Mouse (Mus musculus) neural tube, embryonic 13.5 days (tissue): ENCODE data around the gene Fryl. TPM values are rescaled to one million over a fixed set of nuclear protein-coding genes. Genes with fewer than 3 reads are reported as not detected.

Experiments used
- ATAC-seq: fragments of 200-750 bp; cut with Nextera tagmentation; 2 replicates; pipeline ENCODE4 v1.8.0; 2017; ENCODE audit warnings: low read depth, mild to moderate bottlenecking, moderate TSS enrichment, moderate library complexity
- H3K27ac ChIP-seq: fragments of 300-500 bp; sonication (generic); replicated peaks from 2 replicates; pipeline ENCODE4 v1.5.1; 2015; ENCODE audit warnings: moderate library complexity, mild to moderate bottlenecking, inconsistent platforms
- H3K27me3 ChIP-seq: fragments of 300-500 bp; sonication (generic); 2 replicates; pipeline ENCODE4 v1.6.1; 2015; ENCODE audit warnings: mild to moderate bottlenecking, inconsistent platforms
- H3K36me3 ChIP-seq: fragments of 300-500 bp; sonication (generic); 2 replicates; pipeline ENCODE4 v1.6.1; 2015; ENCODE audit warnings: mild to moderate bottlenecking, inconsistent platforms
- H3K4me1 ChIP-seq: fragments of 300-500 bp; sonication (generic); replicated peaks from 2 replicates; pipeline ENCODE4 v1.6.1; 2015; ENCODE audit warnings: inconsistent platforms
- H3K4me2 ChIP-seq: fragments of 300-500 bp; sonication (generic); 2 replicates; pipeline ENCODE4 v1.6.1; 2015; ENCODE audit warnings: inconsistent platforms, mild to moderate bottlenecking, moderate library complexity
- H3K4me3 ChIP-seq: fragments of 300-500 bp; sonication (generic); 2 replicates; pipeline ENCODE4 v1.5.1; 2015; ENCODE audit warnings: mild to moderate bottlenecking, inconsistent platforms
- H3K9ac ChIP-seq: fragments of 300-500 bp; sonication (generic); 2 replicates; pipeline ENCODE4 v1.6.1; 2015; ENCODE audit warnings: moderate library complexity, mild to moderate bottlenecking, inconsistent platforms
- H3K9me3 ChIP-seq: fragments of 300-500 bp; sonication (generic); 2 replicates; pipeline ENCODE4 v1.6.1; 2016; ENCODE audit warnings: inconsistent platforms
- WGBS: fragments of 180-500 bp; shearing (Covaris S2); methylation state at CpG from one replicate; pipeline ENCODE4 v1.1.7; 2015; 5-methylcytosine and 5-hydroxymethylcytosine counted together
- polyA plus RNA-seq: library from polyadenylated mRNA; unstranded; fragments of >200 nt; fragmentation: Nextera tagmentation; extraction: Ambion mirVana; gene quantifications from 2 replicates; pipeline ENCODE4 v1.2.1, GENCODE M21; 2015

Gene Fryl
- polyA plus RNA-seq, 1 experiment from 2014 or later, result 41.5 TPM

DNA sequence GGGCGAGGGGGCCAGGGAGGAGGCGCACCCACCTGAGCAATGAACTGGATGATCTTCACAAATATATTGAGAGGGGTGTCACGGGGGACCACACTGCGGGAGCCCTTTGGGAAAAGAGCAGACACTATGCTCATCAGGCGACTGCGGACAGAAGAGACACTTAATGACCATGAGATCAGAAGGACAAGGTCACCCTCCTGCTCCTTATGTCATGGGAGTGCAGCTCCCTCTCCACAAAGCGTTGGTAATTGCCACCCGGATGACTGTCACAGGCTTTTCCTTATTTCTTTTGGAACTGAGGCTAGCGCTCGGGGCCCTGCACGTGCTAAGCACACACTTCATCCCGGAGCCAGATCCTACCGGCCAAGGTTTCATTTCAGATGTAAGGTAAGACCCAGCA, 144.1 kb downstream of the Fryl start:
- H3K4me2 ChIP-seq, result no peak overlapping the region

DNA sequence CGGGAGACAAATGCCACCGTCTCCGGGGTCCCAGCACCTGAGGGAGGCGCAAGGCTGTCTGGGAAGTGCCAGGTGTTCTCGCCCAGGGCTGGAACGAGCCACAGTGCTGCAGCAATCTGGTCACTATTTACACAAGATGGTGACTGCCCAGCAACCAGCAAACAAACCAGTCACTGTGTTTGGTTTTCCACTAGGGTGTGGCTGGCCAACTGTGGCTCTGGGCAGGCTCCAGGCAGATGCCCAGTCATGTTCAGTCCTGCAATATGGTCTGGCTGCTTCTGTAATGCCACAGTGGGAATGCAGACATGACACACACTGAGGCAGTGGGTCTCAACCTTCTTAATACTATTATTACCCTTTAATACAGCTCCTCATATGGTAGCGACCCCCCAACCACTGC, 152.8 kb downstream of the Fryl start:
- H3K27ac ChIP-seq, result no peak overlapping the region
- no peaks in the 10 kb centered on the region for H3K27me3 ChIP-seq
- ATAC-seq, result no peak
- H3K4me3 ChIP-seq, result no peak overlapping the region
- no peak overlapping the region for H3K4me2 ChIP-seq
- 92% methylated on average over 7 of the region's 7 CpGs for WGBS
- no peaks in the 10 kb centered on the region for H3K4me1 ChIP-seq
- peaks cover 74% of the 10 kb centered on the region for H3K36me3 ChIP-seq
- H3K9me3 ChIP-seq, result no peaks in the 10 kb centered on the region
- no peak overlapping the region for H3K9ac ChIP-seq

More for the DNA sequence above, 144.1 kb downstream of the Fryl start:
- peaks cover 60% of the 10 kb centered on the region for H3K36me3 ChIP-seq
- H3K9me3 ChIP-seq, result no peaks in the 10 kb centered on the region
- no peak overlapping the region for H3K4me3 ChIP-seq
- no peak overlapping the region for H3K27ac ChIP-seq
- H3K9ac ChIP-seq, result no peak overlapping the region
- no peaks in the 10 kb centered on the region for H3K4me1 ChIP-seq
- H3K27me3 ChIP-seq, result no peaks in the 10 kb centered on the region
- WGBS, result 88% methylated on average over 13 of the region's 13 CpGs
- no peak for ATAC-seq

DNA sequence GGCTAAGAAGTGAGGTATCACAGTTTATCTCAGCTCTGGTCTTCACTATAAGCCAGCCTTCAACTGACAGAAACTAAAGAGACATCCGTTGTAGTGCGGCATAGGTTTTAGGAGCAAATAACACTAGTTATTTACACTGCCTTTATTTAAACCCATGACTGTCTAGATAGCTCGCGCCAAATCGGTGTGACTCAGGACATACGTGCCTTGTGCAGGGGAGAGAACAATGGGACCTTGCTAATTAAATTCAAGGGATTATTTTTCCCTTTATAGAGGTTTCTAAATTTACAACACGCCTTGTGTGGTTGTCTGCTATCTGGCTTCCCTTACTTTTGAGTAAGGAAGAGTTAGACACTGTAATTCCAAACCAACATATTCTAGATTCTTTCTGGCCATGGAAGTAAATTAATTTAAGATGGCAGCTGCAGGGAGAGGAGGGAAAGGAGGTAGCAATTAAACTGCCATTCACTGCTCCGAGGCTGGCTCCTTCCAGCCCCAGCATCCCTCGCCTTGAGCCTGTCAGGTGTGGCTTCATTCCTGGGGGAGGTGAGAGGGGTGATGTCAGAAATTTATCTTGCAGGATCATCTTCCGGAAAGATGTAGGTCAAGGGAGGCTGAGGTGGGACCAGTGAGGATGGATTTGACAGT, 154.0 kb downstream of the Fryl start:
- H3K27ac ChIP-seq, result 0 out of 2 replicates have a peak overlapping the region, but pooled peaks have one; percentile 0
- H3K4me1 ChIP-seq, result no peaks in the 10 kb centered on the region
- H3K4me3 ChIP-seq, result no peak overlapping the region
- ATAC-seq, result no peak
- H3K4me2 ChIP-seq, result no peak overlapping the region
- no peak overlapping the region for H3K9ac ChIP-seq
- 68% methylated on average over 10 of the region's 10 CpGs for WGBS
- H3K36me3 ChIP-seq, result peaks cover 74% of the 10 kb centered on the region
- H3K9me3 ChIP-seq, result no peaks in the 10 kb centered on the region
- no peaks in the 10 kb centered on the region for H3K27me3 ChIP-seq

DNA sequence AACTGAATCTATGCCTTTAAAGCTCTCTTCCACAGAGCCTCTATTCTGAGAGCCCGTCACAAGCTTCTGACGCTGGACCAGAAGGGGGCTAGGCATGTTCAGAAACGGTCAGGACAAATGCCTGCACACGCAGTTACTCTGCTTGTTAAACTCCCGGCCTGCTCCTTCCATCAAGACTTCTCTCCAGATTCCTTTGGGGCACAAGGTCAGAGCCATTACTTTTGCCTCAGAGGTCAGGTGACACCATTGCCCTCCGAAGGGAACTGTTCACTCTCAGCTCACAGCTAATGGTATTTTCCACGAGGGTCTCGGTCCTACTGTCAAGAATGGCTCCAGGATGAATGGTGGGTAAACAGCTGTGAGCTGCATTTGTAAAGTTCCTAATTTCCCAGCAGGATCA, 164.2 kb downstream of the Fryl start:
- no peak overlapping the region for H3K27ac ChIP-seq
- H3K4me3 ChIP-seq, result no peak overlapping the region
- H3K36me3 ChIP-seq, result peaks cover 90% of the 10 kb centered on the region
- peaks cover 5% of the 10 kb centered on the region; the same call in 1 of the 2 replicates for H3K4me1 ChIP-seq
- no peaks in the 10 kb centered on the region for H3K27me3 ChIP-seq
- H3K4me2 ChIP-seq, result no peak overlapping the region
- H3K9me3 ChIP-seq, result no peaks in the 10 kb centered on the region
- ATAC-seq, result no peak
- 60% methylated on average over 8 of the region's 8 CpGs for WGBS
- H3K9ac ChIP-seq, result no peak overlapping the region

DNA sequence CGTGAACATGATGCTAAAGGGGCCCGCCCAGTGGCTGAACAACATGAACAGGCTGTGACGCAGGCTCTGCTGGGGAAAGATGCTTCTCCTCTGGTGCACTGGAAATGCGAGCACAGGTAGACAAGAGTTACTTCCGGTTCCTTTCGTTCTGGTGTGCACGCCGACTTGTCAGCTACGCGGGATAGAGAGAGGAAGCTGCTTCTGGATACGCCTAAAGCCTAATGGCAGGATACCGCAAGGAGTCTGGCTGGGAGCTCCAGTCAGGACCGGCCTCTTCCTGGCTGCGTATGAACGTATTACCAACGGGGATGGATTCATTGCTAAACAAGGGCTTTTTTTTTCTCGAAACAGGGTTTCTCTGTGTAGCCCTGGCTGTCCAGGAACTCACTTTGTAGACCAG, 167.3 kb downstream of the Fryl start:
- no peaks in the 10 kb centered on the region for H3K9me3 ChIP-seq
- no peak overlapping the region for H3K27ac ChIP-seq
- no peak for ATAC-seq
- no peak overlapping the region for H3K4me2 ChIP-seq
- H3K27me3 ChIP-seq, result no peaks in the 10 kb centered on the region
- H3K4me1 ChIP-seq, result peaks cover 4% of the 10 kb centered on the region; the same call in 1 of the 2 replicates
- no peak overlapping the region for H3K9ac ChIP-seq
- no peak overlapping the region for H3K4me3 ChIP-seq
- H3K36me3 ChIP-seq, result peaks cover 81% of the 10 kb centered on the region
- WGBS, result 97% methylated on average over 17 of the region's 17 CpGs

DNA sequence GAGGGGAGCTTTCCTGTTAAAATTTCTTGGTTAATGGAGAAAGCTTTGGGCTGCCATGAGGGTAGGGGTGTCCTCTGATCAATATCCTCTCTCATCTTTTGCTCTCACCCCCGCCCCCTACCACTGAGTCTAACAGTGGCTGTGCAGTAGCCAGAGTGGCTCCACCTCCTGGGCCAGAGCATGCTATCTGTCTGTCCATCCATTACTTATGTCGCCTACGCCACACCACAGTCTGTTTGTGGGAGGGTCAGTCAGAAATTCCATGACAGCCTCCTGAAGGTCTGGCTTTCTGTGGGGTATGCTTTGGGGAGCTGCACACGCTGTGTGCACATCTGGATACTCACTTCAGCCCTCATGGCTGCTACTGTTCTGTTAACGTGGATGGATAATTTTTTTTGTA, 174.9 kb downstream of the Fryl start:
- Histone ChIP-seq H3K27ac (no peak overlapping the region), H3K27me3 (no peaks in the 10 kb centered on the region)

DNA sequence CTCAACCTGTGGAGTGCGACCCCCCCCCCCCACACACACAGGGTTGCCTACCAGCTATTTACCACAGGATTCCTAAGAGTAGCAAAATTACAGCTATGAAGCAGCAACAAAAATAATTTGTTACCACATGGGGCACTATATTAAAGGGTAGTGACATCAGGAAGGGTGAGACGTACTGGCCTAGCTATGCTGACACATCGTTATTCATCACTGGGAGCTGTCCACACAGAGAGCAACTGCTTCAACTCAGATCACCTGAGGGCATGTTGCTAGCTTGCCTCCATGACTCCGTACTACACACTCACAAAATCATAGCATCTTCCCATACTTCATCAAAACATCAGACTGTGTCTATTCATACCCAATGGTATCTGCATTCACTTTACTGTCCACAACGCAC, 176.6 kb downstream of the Fryl start:
- Histone ChIP-seq H3K27me3 (no peaks in the 10 kb centered on the region), H3K36me3 (peaks cover 86% of the 10 kb centered on the region), H3K9ac (no peak overlapping the region), H3K4me2 (no peak overlapping the region), H3K27ac (no peak overlapping the region), H3K4me3 (no peak overlapping the region), H3K9me3 (no peaks in the 10 kb centered on the region), H3K4me1 (no peaks in the 10 kb centered on the region)
- no peak for ATAC-seq
- WGBS, result 88% methylated on average over 5 of the region's 5 CpGs

More for the DNA sequence above, 174.9 kb downstream of the Fryl start:
- H3K4me1 ChIP-seq, result no peaks in the 10 kb centered on the region
- H3K4me3 ChIP-seq, result no peak overlapping the region
- H3K4me2 ChIP-seq, result no peak overlapping the region
- ATAC-seq, result no peak
- WGBS, result 96% methylated on average over 5 of the region's 5 CpGs
- H3K9ac ChIP-seq, result no peak overlapping the region
- H3K9me3 ChIP-seq, result no peaks in the 10 kb centered on the region
- H3K36me3 ChIP-seq, result peaks cover 78% of the 10 kb centered on the region

DNA sequence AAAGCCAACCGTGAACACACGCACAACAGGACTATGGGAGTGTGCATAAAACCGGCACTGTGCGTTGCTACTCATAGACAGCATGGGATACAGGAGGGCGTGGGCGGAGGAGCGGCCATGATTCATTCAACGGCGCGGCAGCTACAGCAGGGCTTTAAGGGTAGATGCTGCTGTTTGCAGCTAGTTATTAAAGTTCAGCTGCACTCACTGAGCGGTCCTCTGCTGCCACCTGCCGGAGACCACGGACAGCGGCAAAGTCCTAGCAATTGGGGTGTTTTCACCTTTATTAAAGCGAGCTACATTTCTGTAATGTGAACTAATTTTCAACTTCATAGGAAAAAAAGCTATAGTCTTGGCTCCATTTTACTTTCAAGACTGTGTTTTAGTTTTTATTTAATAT, 185.1 kb downstream of the Fryl start:
- Histone ChIP-seq H3K4me2 (no peak overlapping the region), H3K27me3 (no peaks in the 10 kb centered on the region), H3K36me3 (peaks cover 90% of the 10 kb centered on the region), H3K9me3 (no peaks in the 10 kb centered on the region), H3K4me3 (no peak overlapping the region), H3K4me1 (peaks cover 4% of the 10 kb centered on the region), H3K9ac (no peak overlapping the region), H3K27ac (no peak overlapping the region)
- 36% methylated on average over 15 of the region's 15 CpGs for WGBS
- peak; percentile 62 for ATAC-seq

DNA sequence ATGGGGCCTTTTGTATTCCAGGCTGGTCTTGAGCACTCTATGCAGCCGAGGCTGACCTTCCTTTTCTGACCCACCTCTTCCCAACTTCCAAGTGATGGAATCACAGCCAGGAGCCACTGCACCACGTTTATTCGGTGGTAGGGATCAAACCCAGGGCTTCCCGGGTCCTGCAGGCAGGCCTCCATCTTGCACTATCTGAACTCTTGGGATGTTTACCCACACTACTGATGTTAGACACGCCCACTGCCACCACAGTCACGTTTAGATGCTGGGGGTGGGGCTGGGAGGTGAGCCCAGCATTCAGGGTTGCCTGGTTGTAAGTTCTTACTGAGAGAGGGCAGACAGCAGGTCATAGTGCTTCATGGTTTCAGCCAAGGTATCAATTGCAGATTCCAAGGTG, 189.5 kb downstream of the Fryl start:
- Histone ChIP-seq H3K27ac (no peak overlapping the region), H3K9me3 (no peaks in the 10 kb centered on the region), H3K4me3 (no peak overlapping the region), H3K27me3 (no peaks in the 10 kb centered on the region), H3K4me2 (no peak overlapping the region), H3K36me3 (peaks cover 75% of the 10 kb centered on the region), H3K9ac (no peak overlapping the region), H3K4me1 (peaks cover 7% of the 10 kb centered on the region)
- no peak for ATAC-seq
- 60% methylated on average over 6 of the region's 6 CpGs for WGBS

DNA sequence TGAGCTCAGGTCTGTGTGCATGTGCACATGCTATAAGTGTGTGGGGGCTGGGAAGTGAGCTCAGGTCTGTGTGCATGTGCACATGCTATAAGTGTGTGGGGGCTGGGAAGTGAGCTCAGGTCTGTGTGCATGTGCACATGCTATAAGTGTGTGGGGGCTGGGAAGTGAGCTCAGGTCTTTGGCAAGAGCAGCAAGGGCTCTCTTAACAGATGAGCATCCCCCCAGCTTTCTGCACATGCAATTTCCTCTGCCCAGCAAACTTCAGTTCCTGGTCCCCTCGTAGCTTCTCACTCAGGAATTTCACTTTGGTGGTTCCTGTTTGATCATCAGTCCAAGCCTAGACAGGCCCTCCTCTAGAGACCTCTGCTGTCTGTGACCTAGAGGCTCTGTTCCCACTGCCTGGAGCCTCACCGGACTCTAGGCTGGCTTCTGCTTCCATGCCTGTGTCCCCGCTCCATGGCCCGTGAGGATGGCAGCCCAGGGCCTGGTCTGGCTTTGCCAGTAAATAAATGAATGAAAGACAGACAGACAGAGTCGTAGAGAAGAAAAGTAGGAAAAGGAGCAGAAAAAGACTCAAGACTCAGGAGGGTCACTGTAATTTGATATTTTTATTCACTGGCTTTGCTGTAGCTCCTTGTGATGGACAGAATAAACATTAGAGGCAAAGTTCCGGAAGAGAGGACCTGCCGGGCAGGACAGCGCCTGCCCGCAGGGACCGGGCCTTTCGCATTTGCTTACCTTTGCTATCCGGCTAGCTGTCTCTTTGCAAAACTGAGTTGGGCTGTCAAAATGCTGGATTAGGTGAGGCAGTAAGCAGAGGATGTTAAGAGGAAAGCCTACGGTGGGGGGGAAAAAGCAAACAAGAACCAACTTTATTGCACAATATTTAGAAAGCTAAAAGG, 192.4 kb downstream of the Fryl start:
- peaks cover 60% of the 10 kb centered on the region for H3K36me3 ChIP-seq

DNA sequence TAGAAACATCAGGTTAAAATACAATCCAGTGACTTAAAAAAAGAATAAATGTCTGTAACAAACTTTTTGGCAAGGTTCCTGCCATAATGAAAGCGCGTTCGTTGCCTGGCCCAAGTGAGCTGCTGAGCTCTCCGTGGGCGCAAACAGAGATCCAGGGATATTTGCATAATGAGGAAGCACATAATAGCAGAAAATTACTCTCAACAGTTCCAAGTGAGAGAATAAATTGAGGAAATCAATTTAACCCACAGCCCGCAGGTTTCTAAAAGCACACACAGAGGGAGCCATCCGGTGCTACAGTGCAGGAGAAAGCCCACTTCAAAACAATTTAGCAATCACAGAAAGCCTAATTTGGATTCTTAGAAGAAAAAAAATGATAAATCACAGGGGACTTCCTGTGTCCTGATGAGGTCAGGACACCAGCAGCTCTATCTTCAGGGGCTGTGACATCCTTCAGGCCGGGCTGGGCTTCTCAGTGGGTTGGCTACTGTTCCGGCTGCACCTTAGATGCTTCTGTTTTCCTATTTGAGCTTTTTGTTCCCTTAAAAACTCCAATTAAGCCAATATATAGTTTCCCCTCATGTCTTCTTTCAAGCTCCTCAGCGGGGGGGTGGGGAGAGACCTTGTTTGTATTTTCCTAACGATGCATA, 194.8 kb downstream of the Fryl start:
- 45% methylated on average over 11 of the region's 11 CpGs for WGBS
- Histone ChIP-seq H3K36me3 (peaks cover 50% of the 10 kb centered on the region), H3K9me3 (no peaks in the 10 kb centered on the region), H3K27ac (peak overlapping the region; percentile 80), H3K4me3 (no peak overlapping the region), H3K4me1 (peaks cover 9% of the 10 kb centered on the region), H3K9ac (peak overlapping the region; percentile 38; the same call in 1 of the 2 replicates), H3K4me2 (no peak overlapping the region), H3K27me3 (no peaks in the 10 kb centered on the region)
- peak; percentile 65; the same call in 1 of the 2 replicates for ATAC-seq

More for the DNA sequence above, 192.4 kb downstream of the Fryl start:
- Histone ChIP-seq H3K4me3 (no peak overlapping the region), H3K9ac (no peak overlapping the region), H3K4me2 (no peak overlapping the region), H3K4me1 (peaks cover 9% of the 10 kb centered on the region), H3K27ac (no peak overlapping the region), H3K9me3 (no peaks in the 10 kb centered on the region), H3K27me3 (no peaks in the 10 kb centered on the region)
- 85% methylated on average over 13 of the region's 13 CpGs for WGBS
- no peak for ATAC-seq

DNA sequence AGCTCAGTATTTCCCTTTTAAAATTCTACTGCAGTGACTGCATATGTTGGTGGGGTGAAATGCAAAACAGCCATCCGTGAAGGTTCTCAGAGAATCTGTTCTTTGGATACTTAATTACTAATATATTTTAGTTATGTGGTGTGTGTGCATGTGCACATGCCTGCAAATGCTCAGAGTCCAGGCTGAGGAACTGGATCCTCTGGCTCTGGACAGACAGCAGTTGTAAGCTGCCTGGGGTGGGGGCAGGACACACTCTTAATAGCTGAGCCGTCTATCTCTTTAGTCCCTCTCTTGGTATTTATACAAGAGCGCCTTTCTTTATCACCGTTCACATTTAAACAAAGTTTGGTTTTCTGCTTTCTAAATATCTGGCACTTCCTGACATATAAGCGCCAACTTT, 199.5 kb downstream of the Fryl start:
- H3K9me3 ChIP-seq, result no peaks in the 10 kb centered on the region
- H3K36me3 ChIP-seq, result peaks cover 64% of the 10 kb centered on the region

More for the DNA sequence above, 199.5 kb downstream of the Fryl start:
- H3K4me1 ChIP-seq, result peaks cover 6% of the 10 kb centered on the region
- ATAC-seq, result no peak
- no peak overlapping the region for H3K4me2 ChIP-seq
- no peak overlapping the region for H3K9ac ChIP-seq
- WGBS, result 97% methylated on average over 5 of the region's 5 CpGs
- H3K27me3 ChIP-seq, result no peaks in the 10 kb centered on the region
- no peak overlapping the region for H3K4me3 ChIP-seq
- no peak overlapping the region for H3K27ac ChIP-seq
